Mouse (Mus musculus): ENCODE data around the gene Gtf2b. TPM values are rescaled to one million over a fixed set of nuclear protein-coding genes. Genes with fewer than 3 reads are reported as not detected.

Gtf2b gene
- total RNA-seq (2021) = 10 to 100 TPM; 37.5 to 39.1 TPM

GRCm38 (mm10) chr3:142764995-142765777 is at the start of gene Gtf2b:
Gene Gtf2b, plus strand, starts transcription at chr3:142765045.
- peak; percentile 96 for DNase-seq

GRCm38 (mm10) chr3:142725481-142725880 is 39.4 kb upstream of the Gtf2b start:
- DNase-seq = no peak

GRCm38 (mm10) chr3:142725969-142726672 is 38.7 kb upstream of the Gtf2b start:
- DNase-seq = no peak

- no peak for DNase-seq
These were observed 30.6 kb upstream of the Gtf2b start for GRCm38 (mm10) chr3:142734291-142734690.

GRCm38 (mm10) chr3:142740896-142741295 is 23.9 kb upstream of the Gtf2b start:
- no peak for DNase-seq

GRCm38 (mm10) chr3:142743973-142744898 is 20.6 kb upstream of the Gtf2b start:
- DNase-seq = peak; percentile 37

GRCm38 (mm10) chr3:142745076-142745475 is 19.8 kb upstream of the Gtf2b start:
- no peak for DNase-seq

- DNase-seq = no peak
These were observed 17.2 kb upstream of the Gtf2b start for GRCm38 (mm10) chr3:142747673-142748072.

GRCm38 (mm10) chr3:142749131-142749530 is 15.7 kb upstream of the Gtf2b start:
- DNase-seq = no peak

GRCm38 (mm10) chr3:142755132-142755867 is 9.5 kb upstream of the Gtf2b start:
- DNase-seq = no peak

- DNase-seq = peak; percentile 41
These were observed 7.0 kb upstream of the Gtf2b start for GRCm38 (mm10) chr3:142757841-142758240.

GRCm38 (mm10) chr3:142758593-142758992 is 6.3 kb upstream of the Gtf2b start:
- no peak for DNase-seq

- no peak for DNase-seq
These were observed 4.5 kb upstream of the Gtf2b start for GRCm38 (mm10) chr3:142760356-142760755.

- DNase-seq = no peak
These were observed 927 bp downstream of the Gtf2b start for GRCm38 (mm10) chr3:142765778-142766165.

- no peak for DNase-seq
These were observed 3.7 kb downstream of the Gtf2b start for GRCm38 (mm10) chr3:142768498-142768897.

- no peak for DNase-seq
These were observed 5.7 kb downstream of the Gtf2b start for GRCm38 (mm10) chr3:142770518-142770917.

- DNase-seq = no peak
These were observed 8.8 kb downstream of the Gtf2b start for GRCm38 (mm10) chr3:142773538-142774191.

- DNase-seq = no peak
These were observed 12.4 kb downstream of the Gtf2b start for GRCm38 (mm10) chr3:142777227-142777626.

- DNase-seq = no peak
These were observed 21.7 kb downstream of the Gtf2b start for GRCm38 (mm10) chr3:142786423-142787072.

GRCm38 (mm10) chr3:142795587-142795986 is 30.7 kb downstream of the Gtf2b start:
- no peak for DNase-seq

GRCm38 (mm10) chr3:142811582-142811981 is 46.7 kb downstream of the Gtf2b start:
- no peak for DNase-seq
